Mouse (Mus musculus) spleen, adult 2 months (tissue): Measurements from ENCODE around the gene Pold1. TPM values are rescaled to one million over a fixed set of nuclear protein-coding genes. Genes with fewer than 3 reads are reported as not detected.

Source experiments
- DNase-seq, 2 experiments: peaks; one replicate each; pipeline versions ENCODE4 v3.0.0 to v3.0.0-alpha.2; 2012 to 2021; ENCODE audit warnings: low spot score in 2 of 2, low read depth in 1 of 2
- H3K27ac ChIP-seq: fragments of 200-500 bp; 2 replicates; pipeline ENCODE4 v1.5.1; 2012; ENCODE audit warnings: low read length, inconsistent platforms; ENCODE audit not compliant: insufficient read depth
- H3K27me3 ChIP-seq: fragments of 200-500 bp; 2 replicates; pipeline ENCODE4 v1.6.1; 2012; ENCODE audit warnings: mild to moderate bottlenecking, moderate library complexity, low read length, inconsistent platforms; ENCODE audit not compliant: control insufficient read depth, insufficient read depth
- H3K36me3 ChIP-seq: fragments of 200-500 bp; 2 replicates; pipeline ENCODE4 v1.6.1; 2012; ENCODE audit warnings: mild to moderate bottlenecking, low read length, inconsistent platforms; ENCODE audit not compliant: control insufficient read depth, insufficient read depth
- H3K4me1 ChIP-seq: fragments of 200-500 bp; 2 replicates; pipeline ENCODE4 v1.6.1; 2011; ENCODE audit warnings: inconsistent platforms; ENCODE audit not compliant: control insufficient read depth, insufficient read depth, insufficient read length
- H3K4me3 ChIP-seq: fragments of 200-500 bp; 2 replicates; pipeline ENCODE4 v1.5.1; 2011; ENCODE audit warnings: mild to moderate bottlenecking, inconsistent platforms; ENCODE audit not compliant: insufficient read depth, insufficient read length; ENCODE audit errors: extremely low read depth
- CTCF ChIP-seq: fragments of 200-500 bp; IDR thresholded peaks from 2 replicates; pipeline ENCODE4 v1.5.1; 2011; ENCODE audit warnings: mild to moderate bottlenecking, inconsistent platforms; ENCODE audit not compliant: insufficient read depth, insufficient read length, insufficient replicate concordance; ENCODE audit errors: extremely low read depth
- POLR2A ChIP-seq: fragments of 200-500 bp; IDR thresholded peaks from 2 replicates; pipeline ENCODE4 v1.6.1; 2011; ENCODE audit warnings: low read depth, low read length, inconsistent platforms
- WGBS: fragments of 180-500 bp; shearing (Covaris S2); methylation state at CpG from one replicate; pipeline ENCODE4 v1.1.7; 2018; 5-methylcytosine and 5-hydroxymethylcytosine counted together
- polyA plus RNA-seq: library from polyadenylated mRNA; depleted of rRNA; stranded (reverse); fragments of >200 nt; gene quantifications from 2 replicates; pipeline ENCODE4 v1.2.3, GENCODE M21; 2012

Pold1 gene
- polyA plus RNA-seq, 1 experiment = 118 TPM

DNA sequence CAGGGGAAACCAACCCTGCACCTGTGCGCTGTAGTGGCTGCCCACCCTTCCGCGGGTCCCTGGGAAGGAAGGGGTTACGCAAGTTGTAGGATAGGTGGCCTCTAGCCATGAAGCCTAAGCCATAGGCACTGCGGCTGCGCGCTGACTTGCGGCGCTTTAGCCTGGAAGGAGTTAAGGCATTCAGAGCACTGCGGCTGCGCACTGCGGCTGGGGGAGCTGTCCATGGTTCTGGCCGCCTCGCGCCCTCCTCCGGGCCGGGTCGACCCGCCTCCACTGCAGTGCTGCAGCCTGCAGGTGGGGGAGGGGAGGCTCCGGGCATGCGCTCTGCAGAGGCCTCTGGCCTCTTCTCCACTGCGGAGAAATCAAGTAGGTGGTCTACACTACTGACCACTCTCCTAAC is 45.1 kb upstream of the Pold1 start:
- no peak overlapping the region for H3K27ac ChIP-seq
- H3K4me3 ChIP-seq = no peak overlapping the region
- WGBS = 3% methylated on average over 22 of the region's 22 CpGs
- peaks cover 14% of the 10 kb centered on the region for H3K27me3 ChIP-seq
- peaks cover 13% of the 10 kb centered on the region for H3K4me1 ChIP-seq
- peak in 1 of 2 experiments; percentile 64 for DNase-seq
- H3K36me3 ChIP-seq = no peaks in the 10 kb centered on the region
- TF ChIP-seq CTCF (no peak), POLR2A (no peak)

DNA sequence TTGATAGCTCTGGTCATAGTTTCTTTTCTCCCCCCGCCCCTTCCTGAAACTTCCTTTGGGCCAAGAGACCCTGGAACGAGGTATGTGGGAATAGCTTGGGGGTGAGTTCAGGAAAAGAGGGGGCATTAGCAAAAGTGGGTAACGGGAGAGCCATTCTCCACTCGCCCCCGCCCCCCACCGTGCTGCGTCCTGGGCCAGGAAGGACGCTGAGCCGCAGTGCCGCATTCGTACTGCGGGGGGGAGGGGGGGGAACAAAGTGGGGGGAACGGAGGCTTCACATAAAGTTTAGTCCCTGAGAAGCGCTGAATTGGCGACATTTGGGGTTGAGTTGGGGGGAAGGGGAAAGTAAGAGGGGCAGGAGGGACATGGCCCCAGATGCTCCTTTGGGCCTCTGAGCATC is 44.4 kb upstream of the Pold1 start:
- H3K4me3 ChIP-seq = no peak overlapping the region
- peaks cover 20% of the 10 kb centered on the region for H3K4me1 ChIP-seq
- TF ChIP-seq CTCF (no peak), POLR2A (no peak)
- no peak for DNase-seq
- H3K36me3 ChIP-seq = no peaks in the 10 kb centered on the region
- peaks cover 14% of the 10 kb centered on the region for H3K27me3 ChIP-seq
- H3K27ac ChIP-seq = no peak overlapping the region
- 9% methylated on average over 15 of the region's 15 CpGs for WGBS

DNA sequence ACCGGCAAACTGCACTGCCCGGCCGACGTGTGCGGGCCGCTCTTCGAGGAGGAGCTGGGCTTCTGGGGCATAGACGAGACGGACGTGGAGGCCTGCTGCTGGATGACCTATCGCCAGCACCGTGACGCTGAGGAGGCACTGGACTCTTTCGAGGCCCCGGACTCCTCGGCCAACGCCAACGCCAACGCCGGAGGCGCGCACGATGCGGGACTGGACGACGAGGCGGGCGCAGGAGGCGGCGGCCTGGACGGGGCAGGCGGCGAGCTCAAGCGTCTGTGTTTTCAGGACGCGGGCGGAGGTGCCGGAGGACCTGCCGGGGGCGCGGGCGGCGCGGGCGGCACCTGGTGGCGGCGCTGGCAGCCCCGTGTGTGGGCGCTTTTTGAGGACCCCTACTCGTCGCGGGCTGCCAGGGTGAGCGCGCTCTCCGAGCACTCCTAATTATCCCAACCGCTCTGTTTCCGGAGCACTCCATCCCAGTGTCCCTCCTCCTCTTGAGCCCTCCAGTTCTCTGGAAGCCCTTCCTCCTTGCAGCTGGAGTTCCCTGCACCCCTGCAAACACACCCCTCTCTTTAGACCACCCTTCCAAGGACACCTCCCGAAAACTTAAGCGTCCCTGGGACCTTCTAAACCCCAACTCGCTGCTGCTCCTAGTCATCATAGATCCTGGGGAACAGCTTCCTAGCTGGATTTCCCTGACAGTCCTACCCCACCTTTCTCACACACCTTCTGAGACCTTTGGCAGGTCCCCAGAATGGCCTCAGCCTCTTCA is 42.9 kb upstream of the Pold1 start:
- Histone ChIP-seq H3K4me3 (peak overlapping the region; percentile 56), H3K27me3 (peaks cover 14% of the 10 kb centered on the region), H3K4me1 (peaks cover 28% of the 10 kb centered on the region), H3K36me3 (no peaks in the 10 kb centered on the region), H3K27ac (no peak overlapping the region)
- peak in 1 of 2 experiments; percentile 22 for DNase-seq
- WGBS = 4% methylated on average over 58 of the region's 60 CpGs
- TF ChIP-seq POLR2A = no peak
- no peak for TF ChIP-seq CTCF

DNA sequence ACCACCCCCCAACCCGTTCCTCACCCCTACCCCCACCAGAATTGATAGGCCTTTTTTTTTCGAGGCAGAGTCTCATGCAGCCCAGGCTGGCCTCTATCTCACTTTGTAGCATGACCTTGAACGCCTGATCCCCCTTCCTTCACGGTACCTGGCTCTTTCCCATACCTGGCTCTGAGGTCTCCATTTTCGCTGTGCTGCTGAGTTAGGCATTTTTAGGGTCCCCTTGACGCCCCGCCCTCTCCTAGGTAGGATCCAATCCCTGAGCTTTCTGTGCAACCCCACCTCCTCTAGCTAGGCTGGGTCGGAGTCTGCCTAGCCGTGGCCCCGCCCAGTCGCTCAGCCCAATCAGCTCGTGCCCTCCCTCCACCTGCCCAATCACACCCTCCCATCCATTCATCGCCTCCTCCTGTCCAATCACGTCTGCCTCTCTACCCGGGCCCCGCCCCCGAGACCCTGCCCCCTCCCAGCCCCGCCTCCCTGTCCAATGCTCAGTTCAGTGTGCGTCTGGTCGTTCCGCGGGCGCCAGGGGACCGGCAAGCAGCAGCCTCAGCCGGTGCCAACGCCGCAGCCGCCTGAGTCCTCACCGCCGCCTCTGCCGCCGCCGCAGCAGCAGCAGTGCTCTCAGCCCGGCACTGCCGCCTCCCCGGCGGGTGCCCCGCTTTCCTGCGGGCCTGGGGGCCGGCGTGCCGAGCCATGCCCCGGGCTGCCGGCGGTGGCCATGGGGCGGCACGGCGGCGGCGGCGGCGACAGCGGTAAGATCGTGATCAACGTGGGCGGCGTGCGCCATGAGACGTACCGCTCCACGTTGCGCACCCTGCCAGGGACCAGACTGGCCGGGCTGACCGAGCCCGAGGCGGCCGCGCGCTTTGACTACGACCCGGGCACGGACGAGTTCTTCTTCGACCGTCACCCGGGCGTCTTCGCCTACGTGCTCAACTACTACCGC is 42.0 kb upstream of the Pold1 start, which contains the start of gene Kcnc3:
Gene Kcnc3, plus strand, starts transcription at position 263 of the 946 bp plus-strand sequence.
- WGBS = 1% methylated on average over 80 of the region's 80 CpGs
- Histone ChIP-seq H3K27ac (no peak within 1 kb of the TSS), H3K4me3 (peak within 1 kb of the TSS; percentile 56), H3K36me3 (no peaks in the 10 kb centered on the region), H3K4me1 (peaks cover 28% of the 10 kb centered on the region), H3K27me3 (peaks cover 14% of the 10 kb centered on the region)
- no peak for TF ChIP-seq CTCF
- peak; percentile 68 for TF ChIP-seq POLR2A
- peak; percentile 87 to 92 for DNase-seq

DNA sequence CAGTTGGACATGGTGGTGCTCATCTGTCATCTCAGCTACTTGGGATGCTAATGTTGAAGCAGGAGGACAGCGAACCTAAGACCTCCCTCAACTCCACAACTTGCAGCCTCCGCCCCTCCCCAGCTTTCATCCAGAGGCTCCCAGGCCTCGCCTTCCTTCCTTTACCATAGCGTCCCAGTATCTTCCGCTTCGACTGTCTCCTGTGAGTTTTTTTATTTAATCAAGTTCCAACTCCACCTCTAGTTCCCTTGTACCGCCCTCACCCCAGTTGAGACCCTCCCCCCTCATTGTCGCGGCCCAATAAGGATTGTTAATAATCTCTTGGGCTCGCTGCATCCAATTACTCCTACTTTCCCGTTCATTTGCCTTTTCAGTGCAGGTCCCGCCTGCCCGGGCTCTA is 41.3 kb upstream of the Pold1 start:
- H3K4me1 ChIP-seq = peaks cover 28% of the 10 kb centered on the region
- H3K36me3 ChIP-seq = no peaks in the 10 kb centered on the region
- no peak for TF ChIP-seq CTCF
- no peak for TF ChIP-seq POLR2A
- H3K4me3 ChIP-seq = no peak overlapping the region
- DNase-seq = no peak
- WGBS = 19% methylated on average over 13 of the region's 13 CpGs
- peaks cover 14% of the 10 kb centered on the region for H3K27me3 ChIP-seq
- no peak overlapping the region for H3K27ac ChIP-seq

DNA sequence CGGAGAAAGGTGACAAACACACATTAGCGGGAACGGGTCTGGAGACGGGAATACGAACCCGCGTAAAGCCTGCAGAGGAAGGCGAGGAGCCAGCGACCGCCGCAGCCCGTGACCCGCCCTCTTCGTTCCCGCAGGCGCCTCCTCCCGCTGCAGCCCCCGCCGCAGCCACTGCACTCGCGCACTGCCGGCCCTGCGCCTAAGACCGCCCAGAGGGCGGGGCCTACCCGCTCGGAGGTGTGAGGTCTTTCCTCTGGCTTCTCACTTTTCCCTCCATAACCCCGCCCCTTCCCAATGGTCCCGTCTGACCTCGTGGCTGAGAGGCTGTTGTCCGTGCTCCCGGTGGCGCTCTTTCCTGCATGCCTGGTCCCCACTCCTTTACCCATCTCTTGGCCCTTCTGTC is 40.5 kb upstream of the Pold1 start:
- H3K27me3 ChIP-seq = peaks cover 14% of the 10 kb centered on the region

More for the DNA sequence above, 40.5 kb upstream of the Pold1 start:
- peak in 1 of 2 experiments; percentile 74 for DNase-seq
- no peaks in the 10 kb centered on the region for H3K36me3 ChIP-seq
- TF ChIP-seq POLR2A = no peak
- WGBS = under 1% methylated on average over 31 of the region's 33 CpGs
- no peak overlapping the region for H3K27ac ChIP-seq
- peak overlapping the region; percentile 63 for H3K4me3 ChIP-seq
- H3K4me1 ChIP-seq = peaks cover 28% of the 10 kb centered on the region
